Mouse (Mus musculus) right cerebral cortex, postnatal 10 days (tissue): ENCODE measurements around the gene Nckipsd.

Experiments
- DNase-seq, 2 experiments: peaks; one replicate each; pipeline ENCODE4 v3.0.0; 2021; ENCODE audit warnings: low spot score in 2 of 2

The Nckipsd gene

GRCm38 (mm10) chr9:108808163-108808665 is at the start of gene Nckipsd:
Nckipsd (plus strand) TSS chr9:108808368.
- peak; percentile 94 to 97 for DNase-seq

GRCm38 (mm10) chr9:108759121-108759520 is 49.0 kb upstream of the Nckipsd start:
- DNase-seq, result no peak

GRCm38 (mm10) chr9:108759805-108760204 is 48.4 kb upstream of the Nckipsd start:
- no peak for DNase-seq

DNA sequence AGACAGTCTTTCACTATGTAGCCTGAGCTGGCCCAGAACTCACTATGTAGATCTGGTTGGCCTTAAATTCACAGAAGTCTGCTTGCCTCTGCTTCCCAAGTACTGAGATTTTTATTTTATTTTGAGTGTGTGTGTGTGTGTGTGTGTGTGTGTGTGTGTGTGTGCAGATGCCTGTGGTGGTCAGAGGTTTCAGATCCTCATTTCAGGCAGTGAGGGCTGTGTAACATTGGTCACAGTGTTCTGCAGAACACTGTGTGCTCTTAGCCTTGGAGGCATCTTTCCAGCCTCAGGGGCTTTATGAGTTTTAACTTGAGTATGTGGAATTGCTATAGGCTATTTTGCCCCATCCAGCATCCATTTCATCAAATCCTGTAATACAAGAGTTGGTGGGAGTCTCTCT is 46.6 kb upstream of the Nckipsd start:
- DNase-seq, result no peak

DNA sequence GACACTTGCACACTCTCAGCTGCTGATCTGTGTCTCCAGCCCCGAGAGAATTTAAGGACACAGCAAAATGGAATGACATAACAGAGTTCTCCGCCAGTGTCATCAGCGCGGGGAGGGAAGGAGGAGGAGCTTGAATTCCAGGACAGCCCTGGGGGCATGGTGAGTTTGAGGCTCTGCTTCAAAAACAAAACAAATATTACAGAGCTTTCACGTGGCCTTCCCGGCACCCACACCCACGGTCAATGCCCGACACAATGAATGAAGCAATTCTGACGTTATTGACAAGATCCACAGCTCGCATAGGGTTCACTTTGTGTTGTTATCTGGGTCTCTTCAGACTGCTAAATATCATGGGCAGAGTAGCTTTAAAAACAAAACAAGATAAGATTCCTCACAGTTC is 43.2 kb upstream of the Nckipsd start:
- no peak for DNase-seq

DNA sequence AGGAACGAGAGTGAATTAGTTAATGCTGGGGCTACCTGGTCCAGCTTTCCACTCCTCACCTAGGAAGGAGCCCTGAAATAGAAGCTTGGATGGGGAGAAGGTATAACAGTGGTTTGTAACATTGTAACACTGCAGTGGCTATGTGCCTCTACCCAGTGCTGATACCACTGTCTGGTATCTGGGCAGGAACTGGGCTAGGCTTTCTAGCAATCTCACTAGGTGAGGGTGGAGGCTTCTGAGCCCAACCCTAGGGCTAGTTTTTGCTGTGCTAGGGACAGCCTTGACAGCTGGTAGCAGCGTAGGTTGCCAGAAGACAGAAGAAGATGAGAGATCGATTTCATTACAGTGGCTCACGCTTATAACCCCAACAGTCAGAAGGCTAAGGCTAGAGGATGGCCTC is 31.6 kb upstream of the Nckipsd start:
- DNase-seq, result no peak

GRCm38 (mm10) chr9:108777276-108777675 is 30.9 kb upstream of the Nckipsd start:
- DNase-seq, result no peak

- no peak for DNase-seq
These were observed 27.2 kb upstream of the Nckipsd start for GRCm38 (mm10) chr9:108780959-108781358.

DNA sequence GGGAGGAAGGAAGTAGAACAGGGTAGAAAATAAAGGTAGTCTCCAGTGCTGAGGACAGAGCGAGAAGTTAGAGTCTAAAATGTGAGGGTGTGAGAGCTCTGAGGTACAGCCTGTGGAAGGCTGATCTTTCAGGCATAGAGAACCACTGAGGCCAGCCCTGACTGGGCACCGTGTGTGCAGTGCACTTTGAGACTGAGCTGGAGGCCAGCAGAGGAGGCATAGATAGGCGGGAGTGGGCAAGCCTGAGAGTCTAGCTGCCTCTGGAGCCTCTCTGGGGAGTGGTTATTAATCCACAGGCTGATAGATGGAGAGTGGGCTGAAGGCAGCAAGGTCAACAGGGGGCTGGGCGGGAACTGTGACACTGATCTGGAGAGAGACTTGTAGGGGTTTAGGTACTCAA is 26.3 kb upstream of the Nckipsd start:
- no peak for DNase-seq

DNA sequence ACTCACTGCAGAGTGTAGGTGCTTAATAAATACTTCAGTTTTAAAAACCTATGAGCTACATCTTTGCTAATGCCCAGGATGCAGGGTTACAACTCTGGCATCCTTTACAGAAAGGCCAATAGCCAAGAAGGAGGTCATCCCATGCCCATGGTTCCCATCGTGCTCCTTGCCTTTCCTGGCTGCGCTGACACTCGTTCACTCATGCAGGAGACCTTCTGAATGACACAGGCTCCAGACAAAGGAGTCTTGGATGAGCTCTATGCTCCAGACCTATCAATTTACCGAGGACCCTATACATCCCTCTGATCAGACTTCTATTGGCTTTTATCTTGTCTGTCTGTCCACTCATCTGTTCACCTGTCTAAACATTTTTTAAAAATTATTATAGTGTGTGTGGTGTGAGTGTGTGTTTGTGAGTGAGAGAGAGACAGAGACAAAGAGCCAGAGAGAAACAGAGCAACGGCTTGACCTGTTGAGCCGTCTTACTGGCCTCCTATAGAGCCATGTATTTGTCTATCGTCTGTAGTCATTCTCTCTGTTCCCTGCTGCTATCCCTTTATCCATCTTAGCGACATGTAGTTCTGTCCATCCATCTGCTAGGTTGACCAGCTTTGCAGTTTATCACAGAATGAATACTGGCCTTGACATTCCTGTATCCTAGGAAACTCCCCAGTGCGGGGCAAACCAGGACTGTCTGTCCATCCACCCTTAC is 25.2 kb upstream of the Nckipsd start:
- no peak for DNase-seq

DNA sequence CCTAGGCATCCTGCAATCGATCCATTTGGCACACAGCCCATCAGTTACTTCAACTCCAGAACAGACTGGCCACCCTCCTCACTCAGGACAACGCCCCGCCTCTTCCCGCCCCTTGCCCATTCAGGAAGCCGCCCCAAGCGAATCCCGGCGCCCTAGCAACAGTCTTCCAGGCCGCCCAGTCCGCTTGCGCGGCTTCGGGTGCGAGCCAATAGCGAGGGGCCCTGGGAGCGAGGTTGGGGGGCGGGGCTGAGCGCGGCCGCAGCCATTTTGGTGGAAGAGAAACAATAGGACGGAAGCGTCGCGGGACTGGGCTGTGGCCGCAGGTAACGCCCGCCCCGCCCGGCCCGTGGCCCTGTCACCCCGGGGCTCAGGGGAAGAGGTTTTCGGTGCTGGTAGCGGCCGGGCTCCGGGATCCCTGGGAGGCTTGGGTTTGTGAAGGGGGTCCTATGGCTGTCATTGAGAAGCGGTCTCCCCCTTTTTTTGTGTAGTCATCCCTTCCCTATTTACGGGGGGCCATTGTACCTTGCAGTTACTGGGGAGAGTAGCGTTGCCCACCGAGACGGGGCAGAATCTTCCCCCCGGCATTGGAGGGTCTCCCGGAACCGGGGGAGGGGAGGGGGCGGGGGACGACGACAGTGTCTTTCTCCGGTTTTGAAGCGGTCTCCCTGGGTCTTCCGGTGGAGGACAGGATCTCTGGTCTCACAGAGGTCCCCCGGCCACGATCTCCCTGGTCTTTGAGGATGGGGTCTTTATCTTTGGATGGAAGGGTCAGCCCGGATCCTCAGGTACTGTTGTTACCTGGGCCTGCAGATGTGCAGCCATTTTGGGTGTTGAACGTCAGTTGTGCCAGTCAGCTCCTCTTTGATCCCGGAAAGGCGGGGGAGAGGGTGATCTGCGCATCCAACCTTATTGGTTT is 24.4 kb upstream of the Nckipsd start, which contains the start of gene Ip6k2:
TSS of gene Ip6k2 (plus strand) at position 249 of the 916 bp plus-strand sequence.
- peak; percentile 98 to 99 for DNase-seq

- no peak for DNase-seq
These were observed 22.8 kb upstream of the Nckipsd start for GRCm38 (mm10) chr9:108785416-108785815.

GRCm38 (mm10) chr9:108786494-108786893 is 21.7 kb upstream of the Nckipsd start:
- DNase-seq, result no peak

GRCm38 (mm10) chr9:108787080-108787479 is 21.1 kb upstream of the Nckipsd start:
- no peak for DNase-seq

GRCm38 (mm10) chr9:108788713-108789112 is 19.5 kb upstream of the Nckipsd start:
- no peak for DNase-seq

- no peak for DNase-seq
These were observed 15.9 kb upstream of the Nckipsd start for GRCm38 (mm10) chr9:108792307-108792706.

- DNase-seq, result no peak
These were observed 15.4 kb upstream of the Nckipsd start for GRCm38 (mm10) chr9:108792730-108793129.

GRCm38 (mm10) chr9:108795281-108795680 is 12.9 kb upstream of the Nckipsd start:
- DNase-seq, result no peak

DNA sequence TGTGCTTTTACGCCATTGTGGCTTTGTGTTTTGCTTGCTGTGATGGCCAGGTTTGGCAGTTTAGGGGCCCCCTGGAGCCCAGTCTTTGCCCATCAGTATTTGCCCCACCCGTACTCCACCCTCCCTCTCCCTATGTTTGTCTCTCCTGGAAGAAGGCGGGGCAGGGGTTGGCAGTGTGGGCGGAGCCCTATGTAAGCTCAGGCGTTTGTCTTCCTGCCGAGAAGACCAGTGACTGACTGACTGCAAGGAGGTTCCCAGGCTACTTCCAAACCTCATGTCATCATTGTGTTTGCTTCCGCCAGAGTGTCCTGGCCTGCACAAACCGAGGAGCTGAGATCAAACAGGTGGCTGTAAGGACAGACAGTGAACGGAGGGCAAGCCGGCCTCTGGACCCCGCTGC is 12.4 kb upstream of the Nckipsd start:
- DNase-seq, result no peak

DNA sequence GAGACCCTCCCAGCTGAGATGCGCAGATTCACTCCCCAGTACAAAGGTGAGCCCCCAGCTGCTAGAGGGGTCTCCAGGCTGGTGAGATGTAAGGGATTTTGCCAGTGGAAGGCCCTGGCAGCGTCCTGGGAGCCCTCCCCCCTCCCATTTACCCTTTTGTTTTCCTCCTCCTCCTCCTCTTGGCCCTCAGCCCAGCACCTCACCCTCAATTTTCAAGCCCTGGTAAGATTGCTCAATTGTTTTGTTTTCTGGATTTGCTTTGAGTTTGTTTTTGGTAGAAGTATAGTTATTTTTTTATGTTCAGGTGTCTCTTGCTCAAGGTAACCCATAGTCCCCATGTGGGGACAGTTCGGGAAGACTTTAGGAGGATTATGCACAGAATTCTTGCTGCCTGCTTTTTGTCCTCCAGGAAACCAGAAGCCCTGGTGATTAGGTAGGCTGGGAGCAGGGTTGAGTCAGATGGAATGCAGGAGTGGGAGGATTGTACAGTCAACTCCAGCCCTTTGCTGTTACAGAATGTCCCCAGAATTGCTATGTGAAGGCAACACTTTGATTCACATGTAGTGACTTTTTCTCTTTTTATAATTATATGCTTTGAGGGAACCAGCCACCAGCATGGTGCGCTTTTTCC is 11.7 kb upstream of the Nckipsd start:
- no peak for DNase-seq

- no peak for DNase-seq
These were observed 10.7 kb upstream of the Nckipsd start for GRCm38 (mm10) chr9:108797477-108797876.

DNA sequence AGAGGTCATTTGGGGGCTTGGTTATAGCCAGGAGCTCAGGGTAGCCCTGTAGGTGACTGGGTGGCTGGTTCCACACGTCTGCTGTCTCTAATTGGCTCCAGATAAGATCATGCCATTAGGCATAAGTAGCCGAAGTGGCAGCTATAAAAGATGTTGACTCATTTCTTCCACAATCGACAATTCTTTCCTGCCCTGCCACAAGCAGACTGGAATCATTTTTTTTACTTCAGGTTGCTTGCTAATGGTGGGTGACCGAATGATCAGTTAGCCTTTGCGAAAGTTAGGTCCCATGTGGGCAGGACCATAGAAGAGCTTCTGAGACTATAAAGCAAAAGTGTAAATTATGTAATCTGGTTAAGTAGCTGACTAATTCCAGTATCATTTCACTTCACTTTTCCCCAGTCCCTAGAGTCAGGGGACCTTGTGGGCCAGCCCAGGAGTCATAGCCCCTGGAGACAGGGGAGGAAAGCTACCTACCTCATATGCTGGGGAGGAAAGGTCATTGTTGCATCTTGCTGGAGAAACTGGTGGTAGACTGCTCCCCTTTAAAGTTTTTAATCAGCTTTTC is 9.6 kb upstream of the Nckipsd start:
- no peak for DNase-seq
